Mouse (Mus musculus): ENCODE data around the gene Phactr1.

Gene Phactr1

GRCm38 (mm10) chr13:42976144-42976543 lies 295.7 kb downstream of the Phactr1 start:
- DNase-seq (ENCODE audit: low spot score in 2 of 2), result no peak

DNA sequence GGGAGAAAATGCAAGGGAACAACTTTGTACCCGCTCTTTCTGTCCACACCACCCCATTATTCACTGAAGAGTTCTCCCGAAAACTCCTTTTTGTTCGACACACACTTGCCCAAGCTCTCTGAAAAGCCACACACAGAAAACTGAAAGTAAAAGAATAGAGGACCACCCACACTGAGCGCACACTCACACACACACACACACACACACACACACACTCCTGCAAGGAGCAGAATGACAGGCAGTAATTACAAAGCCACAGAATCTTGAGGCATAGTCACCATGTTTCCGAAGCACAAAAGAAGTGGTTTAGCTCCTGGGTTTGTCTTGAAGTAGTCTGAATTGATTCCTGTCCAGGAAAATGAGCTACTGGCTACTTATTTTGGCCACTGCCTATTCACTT lies 296.5 kb downstream of the Phactr1 start:
- no peak for DNase-seq (ENCODE audit: low spot score in 2 of 2)

- DNase-seq (ENCODE audit: low spot score in 2 of 2), result no peak
Measured at GRCm38 (mm10) chr13:42980581-42980980, 300.2 kb downstream of the Phactr1 start.

DNA sequence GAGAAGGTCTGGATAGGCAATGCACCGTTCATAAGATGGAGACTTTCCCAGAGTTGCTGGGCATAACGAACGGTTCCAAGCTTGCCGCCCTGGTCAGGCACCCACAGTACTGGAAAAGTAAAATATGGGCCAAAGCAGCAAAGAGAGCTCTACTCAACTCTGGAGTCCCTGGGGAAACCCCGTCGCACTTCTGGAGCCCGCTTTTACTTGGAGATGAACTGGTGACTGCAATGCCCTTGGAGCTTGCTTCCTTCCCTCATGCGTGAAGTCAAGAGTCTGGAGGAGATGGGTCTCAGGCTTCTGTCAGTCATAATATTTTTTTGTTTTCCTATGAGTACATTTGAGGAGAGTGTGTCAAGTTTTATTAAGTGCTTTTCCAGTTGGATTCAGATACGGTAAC lies 302.2 kb downstream of the Phactr1 start:
- DNase-seq (ENCODE audit: low spot score in 2 of 2), result no peak

- no peak for DNase-seq (ENCODE audit: low spot score in 2 of 2)
Measured at GRCm38 (mm10) chr13:42985806-42986205, 305.4 kb downstream of the Phactr1 start.

DNA sequence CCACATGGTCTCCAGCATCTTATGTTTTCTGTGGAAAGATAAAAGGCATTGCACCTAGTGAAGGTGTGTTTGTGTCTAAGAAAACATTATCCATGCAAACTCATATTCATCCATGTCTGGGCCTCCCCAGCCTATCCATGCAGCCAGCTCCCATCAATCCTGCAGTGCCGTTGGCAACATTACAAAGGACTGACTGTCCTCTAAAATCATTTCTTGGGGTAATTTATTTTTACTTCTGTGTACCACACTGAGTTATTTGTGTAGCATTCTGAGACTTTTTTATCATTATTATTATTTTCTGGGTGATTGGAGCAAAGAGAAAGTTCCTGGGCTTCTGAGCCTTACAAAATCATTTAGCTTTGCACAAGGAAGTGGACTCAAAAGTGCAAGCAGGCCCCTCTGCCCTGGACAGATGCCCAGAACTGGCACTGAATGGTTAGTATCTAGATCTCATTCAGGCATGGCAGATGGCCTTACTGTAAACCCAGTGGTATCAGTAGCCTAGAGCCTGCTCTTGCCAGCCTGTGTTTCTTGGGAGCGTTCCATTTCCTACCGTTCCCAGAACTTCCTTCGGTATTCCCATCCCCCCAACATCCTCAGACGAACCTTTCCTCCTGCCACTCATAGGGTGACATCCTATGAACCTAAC lies 307.6 kb downstream of the Phactr1 start:
- DNase-seq (ENCODE audit: low spot score in 2 of 2), result no peak

DNA sequence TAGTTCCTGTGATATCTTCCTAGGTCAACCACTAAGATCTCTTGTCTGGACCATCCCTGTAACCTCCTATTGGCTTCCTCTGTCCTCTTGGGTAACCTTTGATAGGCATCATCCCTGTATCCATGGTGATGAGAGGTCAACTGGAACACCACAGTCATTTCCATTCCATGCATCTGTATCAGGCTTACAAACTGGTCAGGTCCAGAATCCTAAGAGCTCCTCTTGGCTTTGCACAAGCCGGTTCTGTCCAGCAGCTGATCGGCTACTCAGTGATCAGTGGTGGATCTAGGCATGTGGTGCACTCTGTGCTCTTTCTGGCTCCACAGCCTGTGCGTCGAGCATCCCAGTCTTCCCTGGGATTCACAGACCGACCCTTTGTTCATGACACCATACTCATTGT lies 309.1 kb downstream of the Phactr1 start:
- DNase-seq (ENCODE audit: low spot score in 2 of 2), result no peak

- DNase-seq (ENCODE audit: low spot score in 2 of 2), result no peak
Measured at GRCm38 (mm10) chr13:42990051-42990450, 309.6 kb downstream of the Phactr1 start.

GRCm38 (mm10) chr13:42990493-42991111 lies 310.2 kb downstream of the Phactr1 start:
- no peak for DNase-seq (ENCODE audit: low spot score in 2 of 2)

- DNase-seq (ENCODE audit: low spot score in 2 of 2), result no peak
Measured at GRCm38 (mm10) chr13:42991164-42991563, 310.7 kb downstream of the Phactr1 start.

- DNase-seq (ENCODE audit: low spot score in 2 of 2), result no peak
Measured at GRCm38 (mm10) chr13:42992306-42992705, 311.9 kb downstream of the Phactr1 start.

GRCm38 (mm10) chr13:42994276-42994675 lies 313.9 kb downstream of the Phactr1 start:
- no peak for DNase-seq (ENCODE audit: low spot score in 2 of 2)

GRCm38 (mm10) chr13:42996188-42996587 lies 315.8 kb downstream of the Phactr1 start:
- no peak for DNase-seq (ENCODE audit: low spot score in 2 of 2)

GRCm38 (mm10) chr13:42999287-42999686 lies 318.9 kb downstream of the Phactr1 start:
- DNase-seq (ENCODE audit: low spot score in 2 of 2), result no peak

- DNase-seq (ENCODE audit: low spot score in 2 of 2), result no peak
Measured at GRCm38 (mm10) chr13:43005131-43005579, 324.7 kb downstream of the Phactr1 start.

DNA sequence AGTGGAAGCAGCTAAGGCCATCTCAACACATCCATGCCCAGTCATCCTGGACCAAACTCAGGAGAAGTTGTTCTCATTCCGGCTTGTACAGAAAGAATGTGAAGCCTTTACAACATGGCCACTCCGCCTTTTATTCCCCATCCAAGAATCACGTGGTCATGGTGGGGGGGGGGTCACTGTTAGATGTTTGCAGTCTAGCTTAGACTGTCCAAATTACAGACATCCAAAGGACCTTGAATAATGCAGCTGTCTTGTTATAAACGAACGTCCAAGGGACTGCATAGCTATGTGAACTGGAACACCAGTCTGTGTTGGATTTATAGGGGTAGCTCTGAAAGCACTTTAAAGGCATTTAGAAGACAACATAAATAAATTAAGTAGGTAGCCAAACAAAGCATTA lies 328.0 kb downstream of the Phactr1 start:
- no peak for DNase-seq (ENCODE audit: low spot score in 2 of 2)

GRCm38 (mm10) chr13:43009596-43009995 lies 329.2 kb downstream of the Phactr1 start:
- DNase-seq (ENCODE audit: low spot score in 2 of 2), result no peak

DNA sequence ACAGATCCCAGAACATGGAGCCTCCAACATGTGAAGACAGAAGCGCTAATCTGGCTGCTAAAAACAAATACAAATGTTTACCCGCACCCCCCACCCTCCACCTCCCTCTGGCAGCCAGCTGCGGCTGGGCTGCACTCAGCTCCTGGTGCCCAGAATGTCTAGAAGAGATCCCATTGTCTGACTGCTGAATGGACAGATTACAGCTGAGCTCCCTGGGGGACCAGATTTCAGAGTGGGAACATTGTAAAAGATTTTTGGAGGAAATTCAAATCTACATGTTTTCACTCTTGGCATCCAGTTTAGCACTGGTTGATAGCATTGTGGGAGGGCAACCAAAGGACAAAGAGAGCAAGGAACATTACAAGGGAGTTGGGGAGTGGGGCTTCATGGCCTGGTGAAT lies 331.1 kb downstream of the Phactr1 start:
- no peak for DNase-seq (ENCODE audit: low spot score in 2 of 2)

DNA sequence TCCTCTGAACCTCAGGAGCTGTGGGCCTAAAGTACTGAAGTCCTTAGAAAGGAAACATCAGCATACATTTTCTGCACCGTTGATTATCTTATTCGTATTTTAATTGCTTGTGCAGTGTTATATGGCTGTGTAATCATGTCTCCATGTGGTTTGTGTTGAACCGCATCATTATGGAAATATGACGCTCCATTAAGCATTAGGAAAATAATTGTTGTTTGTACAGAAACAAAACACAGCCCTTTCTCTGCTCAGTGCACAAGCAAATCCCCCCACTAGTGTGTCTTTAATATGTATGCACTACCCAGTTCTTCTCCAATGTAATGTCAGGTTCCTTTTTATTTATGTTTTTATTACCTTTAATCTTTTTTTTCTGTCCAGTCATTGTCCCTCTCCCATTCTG lies 333.6 kb downstream of the Phactr1 start:
- no peak for DNase-seq (ENCODE audit: low spot score in 2 of 2)

- no peak for DNase-seq (ENCODE audit: low spot score in 2 of 2)
Measured at GRCm38 (mm10) chr13:43015768-43016167, 335.3 kb downstream of the Phactr1 start.

GRCm38 (mm10) chr13:43018863-43019262 lies 338.4 kb downstream of the Phactr1 start:
- no peak for DNase-seq (ENCODE audit: low spot score in 2 of 2)

DNA sequence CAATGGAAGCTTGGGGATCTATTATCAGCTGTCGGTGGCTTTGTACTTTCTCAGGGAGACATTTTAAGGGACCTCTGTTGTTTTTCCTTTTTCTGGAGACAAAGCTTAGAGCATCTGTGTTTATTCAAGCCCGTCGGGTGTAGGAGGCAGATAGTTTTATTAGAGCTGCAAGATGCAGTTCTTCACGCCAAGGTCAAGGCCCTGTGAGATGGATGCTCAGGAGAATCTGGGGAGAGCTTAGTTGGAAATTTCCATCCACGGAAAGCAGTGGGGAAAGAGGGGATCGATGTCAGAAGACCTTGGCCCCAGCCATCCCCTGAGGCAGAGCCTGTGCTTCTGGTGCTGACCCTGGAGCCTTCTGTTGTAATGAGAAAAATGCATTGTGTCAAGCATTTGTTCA lies 340.6 kb downstream of the Phactr1 start:
- DNase-seq (ENCODE audit: low spot score in 2 of 2), result no peak

- no peak for DNase-seq (ENCODE audit: low spot score in 2 of 2)
Measured at GRCm38 (mm10) chr13:43023005-43023404, 342.6 kb downstream of the Phactr1 start.

DNA sequence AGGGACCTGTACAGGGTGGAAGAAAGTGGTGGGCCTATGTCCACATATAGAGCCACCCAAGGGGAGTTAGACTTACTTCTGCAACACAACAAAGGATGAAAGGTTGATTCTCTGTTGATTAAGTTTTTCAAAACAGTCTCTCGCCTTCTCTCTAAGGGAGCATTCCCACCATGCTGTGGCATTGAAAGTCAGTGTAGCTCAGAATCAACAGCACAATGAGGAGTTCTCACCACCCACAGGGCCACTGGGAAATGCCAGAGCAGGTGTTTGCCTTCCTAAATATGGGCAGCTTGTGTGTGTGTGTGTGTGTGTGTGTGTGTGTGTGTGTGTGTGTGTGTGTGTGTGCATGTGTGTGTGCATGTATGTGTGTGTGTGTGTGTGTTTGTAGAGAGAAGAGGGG lies 347.1 kb downstream of the Phactr1 start:
- no peak for DNase-seq (ENCODE audit: low spot score in 2 of 2)
